Mouse (Mus musculus) T-cell, adult 66 days (primary cell): Measurements from ENCODE around the gene Olfr525. TPM values are rescaled to one million over a fixed set of nuclear protein-coding genes. Genes with fewer than 3 reads are reported as not detected.

Experiments used
- total RNA-seq, 2 experiments: library from RNA; stranded (reverse); gene quantifications; 3 replicates in 1 of 2; 4 replicates in 1 of 2; pipeline ENCODE4 v1.2.4; 2023

The Olfr525 gene
- total RNA-seq = not detected

GRCm38 (mm10) chr7:140320558-140320957 is at the start of gene Olfr525:
Gene Olfr525, plus strand, starts transcription at chr7:140320858.

DNA sequence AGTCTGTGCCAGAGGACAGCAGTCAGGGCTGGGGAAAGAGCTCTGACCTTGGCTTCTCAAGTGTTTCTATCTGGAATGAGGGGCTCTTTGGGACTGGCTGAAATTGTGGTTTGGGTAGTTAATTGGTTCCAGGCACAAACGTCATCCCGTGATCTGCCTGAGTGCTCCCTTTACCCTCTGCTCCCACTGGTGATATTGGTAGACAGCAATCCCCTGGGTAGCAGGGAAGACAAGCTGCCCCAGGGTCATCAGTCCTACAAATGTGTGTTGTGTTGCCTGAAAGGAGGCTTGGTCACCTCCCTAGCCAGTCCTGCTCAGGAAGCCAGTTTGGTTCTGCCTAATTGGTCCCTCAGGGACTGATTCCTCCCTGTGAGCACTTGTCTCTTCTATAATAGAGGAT is 13.1 kb downstream of the Olfr525 start, which contains the start of gene Olfr527:
Gene Olfr527, plus strand, starts transcription at position 301 of the 400 bp plus-strand sequence.

GRCm38 (mm10) chr7:140361571-140361970 is 40.9 kb downstream of the Olfr525 start, which contains the start of gene Olfr60:
Gene Olfr60, minus strand, starts transcription at chr7:140361671.

DNA sequence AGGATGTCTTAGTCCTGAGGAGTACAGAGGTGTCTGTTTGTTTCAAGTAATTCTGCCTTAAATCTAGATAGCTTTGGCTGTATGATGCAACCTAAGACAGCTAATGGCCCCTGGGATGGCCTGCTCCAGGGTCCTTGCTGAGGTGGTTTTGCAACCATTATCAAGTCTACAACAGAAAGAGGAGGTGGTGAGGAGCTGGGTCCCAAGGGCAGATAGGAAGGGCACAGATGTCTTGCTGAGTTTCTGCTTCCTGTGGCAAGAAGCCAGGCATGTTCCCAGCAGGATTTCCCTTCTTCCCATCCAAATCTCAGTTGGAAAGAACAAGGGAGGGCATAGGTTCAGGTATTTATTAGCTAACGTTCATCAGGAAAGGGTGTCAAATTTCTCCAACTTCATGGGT is 55.6 kb downstream of the Olfr525 start, which contains the start of gene Olfr530:
Gene Olfr530, minus strand, starts transcription at position 101 of the 400 bp plus-strand sequence.

Other genes starting within 250 kb of the Olfr525 start
- not detected for gene Caly, start 238.3 kb upstream of the Olfr525 start, total RNA-seq
- gene Prap1, start 227.5 kb upstream of the Olfr525 start, total RNA-seq = not detected
- gene Fuom, start 218.4 kb upstream of the Olfr525 start, total RNA-seq = 10 to 100 TPM; 10.8 to 11.7 TPM
- gene Paox, start 205.1 kb upstream of the Olfr525 start, total RNA-seq = 1 to 10 TPM; 5.7 to 6.3 TPM
- 10 to 100 TPM; 33.6 to 34.2 TPM for gene Echs1, start 204.4 kb upstream of the Olfr525 start, total RNA-seq
- 10 to 100 TPM; 17.5 to 26.8 TPM for gene Mtg1, start 183.3 kb upstream of the Olfr525 start, total RNA-seq
- not detected for gene Sprn, start 166.0 kb upstream of the Olfr525 start, total RNA-seq
- not detected for gene Olfr522, start 156.1 kb upstream of the Olfr525 start, total RNA-seq
- gene Olfr523, start 147.6 kb upstream of the Olfr525 start, total RNA-seq = not detected
- not detected for gene Olfr524, start 114.9 kb upstream of the Olfr525 start, total RNA-seq
- 1 to 10 TPM in 1 of 2 experiments, under 1 TPM in 1; 0.86 to 2.6 TPM for gene Cd163l1, start 102.6 kb upstream of the Olfr525 start, total RNA-seq
- 1 to 10 TPM; 3.6 to 4.5 TPM for gene 5830411N06Rik, start 73.6 kb upstream of the Olfr525 start, total RNA-seq
- not detected for gene Olfr527, start 13.2 kb downstream of the Olfr525 start, total RNA-seq
- not detected for gene Olfr60, start 40.8 kb downstream of the Olfr525 start, total RNA-seq
- gene Olfr530, start 55.5 kb downstream of the Olfr525 start, total RNA-seq = not detected
- not detected for gene Olfr531, start 82.1 kb downstream of the Olfr525 start, total RNA-seq
- not detected for gene Olfr532, start 100.8 kb downstream of the Olfr525 start, total RNA-seq
- gene Olfr533, start 142.5 kb downstream of the Olfr525 start, total RNA-seq = not detected
- gene Olfr535, start 163.4 kb downstream of the Olfr525 start, total RNA-seq = not detected
- not detected for gene Olfr536, start 186.5 kb downstream of the Olfr525 start, total RNA-seq
- not detected for gene Olfr538, start 247.0 kb downstream of the Olfr525 start, total RNA-seq